Mouse (Mus musculus) forebrain, embryonic 11.5 days (tissue): ENCODE measurements around the gene Ces2a. TPM values are rescaled to one million over a fixed set of nuclear protein-coding genes. Genes with fewer than 3 reads are reported as not detected.

ENCODE experiments used
- microRNA-seq: library from miRNA; unstranded; fragments of <30 nt; microRNA quantifications from one replicate; pipeline ENCODE4, GENCODE M21; 2016; ENCODE audit not compliant: insufficient number of aligned reads
- polyA plus RNA-seq: library from polyadenylated mRNA; unstranded; fragments of >200 nt; fragmentation: Nextera tagmentation; extraction: Ambion mirVana; gene quantifications from 2 replicates; pipeline ENCODE4 v1.2.1, GENCODE M21; 2014

The Ces2a gene
- polyA plus RNA-seq, 1 experiment from 2014 or later = not detected

Small RNA genes within 50 kb of the gene (microRNA-seq; reads per million reads assigned to microRNA genes)
- gene Gm44328 = not detected

Other genes starting within 250 kb of the Ces2a start
- gene Terb1, start 224.1 kb upstream of the Ces2a start, polyA plus RNA-seq = 0.15 and 0.17 TPM in 2 replicates
- 132 and 147 TPM in 2 replicates for gene Nae1, start 199.4 kb upstream of the Ces2a start, polyA plus RNA-seq
- gene Car7, start 199.3 kb upstream of the Ces2a start, polyA plus RNA-seq = 0.63 and 0.79 TPM in 2 replicates
- gene Pdp2, start 142.6 kb upstream of the Ces2a start, polyA plus RNA-seq = 16.5 and 18.7 TPM in 2 replicates
- not detected in 2 replicates for gene Cdh16, start 109.6 kb upstream of the Ces2a start, polyA plus RNA-seq
- 0.90 and 1.3 TPM in 2 replicates for gene Rrad, start 102.7 kb upstream of the Ces2a start, polyA plus RNA-seq
- gene Ciao2b, start 92.0 kb upstream of the Ces2a start, polyA plus RNA-seq = 89.2 and 90.0 TPM in 2 replicates
- 0.31 TPM in 1 of 2 replicates, not detected in the other for gene Ces2b, start 97.6 kb downstream of the Ces2a start, polyA plus RNA-seq
- not detected in 2 replicates for gene Ces2c, start 113.1 kb downstream of the Ces2a start, polyA plus RNA-seq
- gene Ces2e, start 192.3 kb downstream of the Ces2a start, polyA plus RNA-seq = not detected in 2 replicates
- not detected in 2 replicates for gene Ces2f, start 213.4 kb downstream of the Ces2a start, polyA plus RNA-seq
- gene Ces2g, start 227.7 kb downstream of the Ces2a start, polyA plus RNA-seq = not detected in 2 replicates